Mouse (Mus musculus) kidney, postnatal 10 days (tissue): ENCODE measurements around the gene Erf.

Experiments used
- DNase-seq: peaks from one replicate; pipeline ENCODE4 v3.0.0; 2021; ENCODE audit warnings: mixed read lengths

Gene Erf

GRCm38 (mm10) chr7:25237249-25238014, 13.1 kb downstream of the Erf start, which contains the start of gene Gsk3a:
Gene Gsk3a, minus strand, starts transcription at chr7:25237851.
- DNase-seq, result peak; percentile 99

- no peak for DNase-seq
These were observed 15.0 kb downstream of the Erf start for GRCm38 (mm10) chr7:25235526-25235925.

- DNase-seq, result peak; percentile 4
These were observed 17.5 kb downstream of the Erf start for GRCm38 (mm10) chr7:25233061-25233460.

- peak; percentile 3 for DNase-seq
These were observed 18.4 kb downstream of the Erf start for GRCm38 (mm10) chr7:25232101-25232648.

- peak; percentile 4 for DNase-seq
These were observed 19.8 kb downstream of the Erf start for GRCm38 (mm10) chr7:25230690-25231285.

- DNase-seq, result no peak
These were observed 22.8 kb downstream of the Erf start for GRCm38 (mm10) chr7:25227523-25228300.

- no peak for DNase-seq
These were observed 28.1 kb downstream of the Erf start for GRCm38 (mm10) chr7:25222275-25222967.

- peak; percentile 98 for DNase-seq
These were observed 29.3 kb downstream of the Erf start, which contains the start of gene Zfp526 for GRCm38 (mm10) chr7:25221102-25221883. Gene Zfp526, plus strand, starts transcription at chr7:25221425.

GRCm38 (mm10) chr7:25220457-25221101, 30.0 kb downstream of the Erf start, which contains the start of gene Dedd2:
Gene Dedd2, minus strand, starts transcription at chr7:25220615.
- no peak for DNase-seq

GRCm38 (mm10) chr7:25219756-25220456, 30.7 kb downstream of the Erf start:
- peak; percentile 95 for DNase-seq

GRCm38 (mm10) chr7:25219416-25219750, 31.2 kb downstream of the Erf start:
- no peak for DNase-seq

- peak; percentile 57 for DNase-seq
These were observed 31.7 kb downstream of the Erf start for GRCm38 (mm10) chr7:25218705-25219415.

GRCm38 (mm10) chr7:25217653-25218395, 32.7 kb downstream of the Erf start:
- DNase-seq, result no peak

- no peak for DNase-seq
These were observed 36.4 kb downstream of the Erf start for GRCm38 (mm10) chr7:25214172-25214571.

- DNase-seq, result no peak
These were observed 37.5 kb downstream of the Erf start for GRCm38 (mm10) chr7:25213099-25213498.

- no peak for DNase-seq
These were observed 40.1 kb downstream of the Erf start for GRCm38 (mm10) chr7:25210482-25210881.

GRCm38 (mm10) chr7:25209161-25209622, 41.4 kb downstream of the Erf start:
- DNase-seq, result no peak

GRCm38 (mm10) chr7:25206094-25206830, 44.3 kb downstream of the Erf start:
- no peak for DNase-seq
